Mouse (Mus musculus) forebrain, embryonic 11.5 days (tissue): ENCODE results near the gene Morn4. TPM values are rescaled to one million over a fixed set of nuclear protein-coding genes. Genes with fewer than 3 reads are reported as not detected.

Experiments
- ATAC-seq: fragments of 200-750 bp; cut with Nextera tagmentation; replicated peaks from 2 replicates; pipeline ENCODE4 v1.8.0; 2017; ENCODE audit warnings: moderate TSS enrichment; ENCODE audit not compliant: low FRiP score
- DNase-seq: peaks from one replicate; pipeline ENCODE4 v3.0.0-alpha.2; 2017; ENCODE audit warnings: low spot score
- H3K27ac ChIP-seq: fragments of 300-500 bp; sonication (generic); 2 replicates; pipeline ENCODE4 v1.5.1; 2014; ENCODE audit warnings: low read depth, low read length
- H3K27me3 ChIP-seq: fragments of 300-500 bp; sonication (generic); 2 replicates; pipeline ENCODE4 v1.6.1; 2014; ENCODE audit warnings: mild to moderate bottlenecking, low read length, mixed read lengths; ENCODE audit not compliant: control insufficient read depth, insufficient read depth
- H3K36me3 ChIP-seq: fragments of 300-500 bp; sonication (generic); 2 replicates; pipeline ENCODE4 v1.6.1; 2014; ENCODE audit warnings: mild to moderate bottlenecking, low read length, moderate library complexity, mixed read lengths; ENCODE audit not compliant: control insufficient read depth, insufficient read depth
- H3K4me1 ChIP-seq: fragments of 300-500 bp; sonication (generic); replicated peaks from 2 replicates; pipeline ENCODE4 v1.6.1; 2014; ENCODE audit warnings: low read length, mixed read lengths; ENCODE audit not compliant: control insufficient read depth, insufficient read depth
- H3K4me2 ChIP-seq: fragments of 300-500 bp; sonication (generic); 2 replicates; pipeline ENCODE4 v1.6.1; 2014; ENCODE audit warnings: low read depth, mild to moderate bottlenecking, low read length, moderate library complexity, mixed read lengths; ENCODE audit not compliant: severe bottlenecking
- H3K4me3 ChIP-seq: fragments of 300-500 bp; sonication (generic); 2 replicates; pipeline ENCODE4 v1.5.1; 2014; ENCODE audit warnings: low read depth, low read length
- H3K9ac ChIP-seq: fragments of 300-500 bp; sonication (generic); 2 replicates; pipeline ENCODE4 v1.6.1; 2014; ENCODE audit warnings: low read length
- H3K9me3 ChIP-seq: fragments of 300-500 bp; sonication (generic); 2 replicates; pipeline ENCODE4 v1.6.1; 2016; ENCODE audit warnings: low read length, mixed read lengths; ENCODE audit not compliant: control insufficient read depth
- WGBS: fragments of 180-500 bp; shearing (Covaris S2); extraction: QIAGEN DNeasy Blood & Tissue Kit; methylation state at CpG from one replicate; pipeline ENCODE4 v1.1.7; 2014; 5-methylcytosine and 5-hydroxymethylcytosine counted together
- polyA plus RNA-seq: library from polyadenylated mRNA; unstranded; fragments of >200 nt; fragmentation: Nextera tagmentation; extraction: Ambion mirVana; gene quantifications from 2 replicates; pipeline ENCODE4 v1.2.1, GENCODE M21; 2014

The Morn4 gene
- polyA plus RNA-seq, 1 experiment from 2014 or later: 52.9 TPM

DNA sequence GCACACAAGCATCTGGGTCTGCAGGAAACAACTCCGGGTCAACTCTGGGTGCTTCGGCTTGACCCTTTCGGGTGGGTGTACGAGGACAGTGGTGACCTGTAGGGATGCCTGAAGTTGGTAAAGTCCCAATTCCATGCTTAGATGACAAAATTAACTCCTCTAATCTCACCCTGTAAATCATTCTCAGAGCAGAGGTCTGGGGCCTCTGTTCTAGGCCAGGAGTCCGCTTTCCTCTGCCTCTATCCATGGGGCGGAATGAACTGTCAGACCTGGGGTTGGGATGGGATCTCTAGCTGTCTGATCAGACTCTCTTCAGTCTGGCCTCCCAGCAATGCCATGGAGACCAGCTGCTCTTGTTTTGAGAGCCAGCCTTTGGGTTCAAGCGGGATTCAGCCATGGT, 24.7 kb downstream of the Morn4 start:
- no peak overlapping the region for H3K4me2 ChIP-seq
- H3K9me3 ChIP-seq: no peaks in the 10 kb centered on the region
- no peak overlapping the region for H3K9ac ChIP-seq
- H3K27ac ChIP-seq: no peak overlapping the region
- ATAC-seq (no peak), DNase-seq (no peak)
- H3K36me3 ChIP-seq: no peaks in the 10 kb centered on the region
- no peaks in the 10 kb centered on the region for H3K4me1 ChIP-seq
- 91% methylated on average over 7 of the region's 7 CpGs for WGBS
- no peak overlapping the region for H3K4me3 ChIP-seq
- H3K27me3 ChIP-seq: no peaks in the 10 kb centered on the region

DNA sequence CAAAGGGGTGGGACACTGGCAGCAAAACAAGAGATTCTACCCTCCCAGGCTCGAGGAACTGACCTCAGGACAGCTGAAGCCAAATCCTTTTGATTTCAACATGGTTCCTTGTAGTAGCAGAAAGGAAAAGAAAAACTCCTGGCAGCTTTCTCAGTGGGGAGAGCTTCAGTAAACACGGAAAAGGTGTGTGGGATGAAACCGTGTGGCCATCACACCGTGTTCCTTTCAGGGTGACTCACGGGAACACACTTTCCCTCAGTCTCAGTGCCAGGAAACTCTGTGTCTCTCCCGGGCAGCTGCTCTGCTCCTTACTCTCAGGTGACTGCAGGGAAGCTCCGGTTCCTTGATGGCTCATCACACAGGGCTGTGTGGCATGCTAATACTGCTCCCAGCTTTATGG, 27.7 kb downstream of the Morn4 start:
- Histone ChIP-seq H3K4me2 (no peak overlapping the region), H3K4me1 (no peaks in the 10 kb centered on the region), H3K4me3 (no peak overlapping the region), H3K27ac (no peak overlapping the region), H3K9ac (no peak overlapping the region), H3K36me3 (no peaks in the 10 kb centered on the region), H3K27me3 (no peaks in the 10 kb centered on the region), H3K9me3 (no peaks in the 10 kb centered on the region)
- ATAC-seq: no peak
- no peak for DNase-seq
- WGBS: 76% methylated on average over 7 of the region's 7 CpGs

DNA sequence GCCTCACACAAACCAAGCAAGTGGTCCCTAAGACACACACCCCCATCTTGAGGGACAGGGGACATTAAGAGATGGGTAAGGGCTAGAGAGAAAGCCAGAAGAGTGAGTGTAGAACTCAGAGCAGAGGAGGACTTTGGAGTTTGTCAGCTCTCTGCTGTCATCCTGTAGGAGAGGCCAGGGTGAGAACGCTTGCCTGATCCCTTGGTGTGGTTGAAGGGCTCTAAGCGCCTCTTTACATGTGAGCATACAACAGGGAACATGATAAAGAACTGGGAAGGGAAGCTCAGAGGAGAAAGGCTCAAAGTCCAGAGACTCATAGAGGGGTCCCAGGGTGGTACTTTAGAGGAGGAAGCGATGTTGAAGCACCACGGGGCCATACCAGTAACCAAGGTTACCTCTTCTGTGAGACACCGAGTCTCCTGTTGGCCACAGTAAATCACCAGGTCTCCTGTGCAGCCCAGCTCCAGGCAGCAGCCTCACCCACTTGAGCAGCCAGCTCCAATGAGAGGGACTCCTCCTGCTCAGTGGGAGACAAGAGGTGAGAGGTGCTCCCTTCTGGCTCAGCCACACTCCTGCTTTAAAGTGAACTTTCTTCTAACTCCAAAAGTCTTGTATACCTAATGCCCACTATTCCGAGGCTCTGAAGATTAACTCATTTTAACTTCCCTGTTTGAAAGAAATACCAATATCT, 29.3 kb downstream of the Morn4 start:
- H3K9me3 ChIP-seq: no peaks in the 10 kb centered on the region
- ATAC-seq (no peak), DNase-seq (no peak)
- 87% methylated on average over 6 of the region's 6 CpGs for WGBS
- H3K4me2 ChIP-seq: no peak overlapping the region
- no peaks in the 10 kb centered on the region for H3K27me3 ChIP-seq
- H3K4me3 ChIP-seq: no peak overlapping the region
- H3K9ac ChIP-seq: no peak overlapping the region
- H3K4me1 ChIP-seq: no peaks in the 10 kb centered on the region
- H3K36me3 ChIP-seq: no peaks in the 10 kb centered on the region
- H3K27ac ChIP-seq: no peak overlapping the region

DNA sequence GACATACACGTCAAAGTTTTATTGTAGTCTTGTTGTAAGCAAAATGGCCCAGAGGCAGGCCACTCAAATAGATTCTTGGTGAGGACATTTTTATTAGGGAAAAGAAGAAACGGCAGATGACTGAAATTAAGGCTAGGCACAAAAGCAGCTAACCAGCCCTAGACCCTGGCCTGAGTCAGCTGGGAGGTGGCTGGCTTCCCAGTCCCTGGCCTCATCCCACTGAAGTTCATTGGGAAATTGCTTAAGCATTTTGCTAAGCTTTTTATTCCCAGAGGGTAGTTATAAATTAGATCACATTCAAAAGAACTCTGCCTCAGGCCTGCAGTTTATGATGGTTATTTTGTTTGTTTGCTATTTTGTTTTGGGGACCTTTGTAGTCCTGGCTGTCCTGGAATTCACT, 30.3 kb downstream of the Morn4 start:
- H3K9me3 ChIP-seq: no peaks in the 10 kb centered on the region
- no peaks in the 10 kb centered on the region for H3K36me3 ChIP-seq
- no peak overlapping the region for H3K27ac ChIP-seq
- H3K4me2 ChIP-seq: no peak overlapping the region
- H3K4me3 ChIP-seq: no peak overlapping the region
- DNase-seq: no peak
- H3K9ac ChIP-seq: no peak overlapping the region
- H3K27me3 ChIP-seq: no peaks in the 10 kb centered on the region
- WGBS: 90% methylated on average over 2 of the region's 2 CpGs
- no peaks in the 10 kb centered on the region for H3K4me1 ChIP-seq
- ATAC-seq: no peak

DNA sequence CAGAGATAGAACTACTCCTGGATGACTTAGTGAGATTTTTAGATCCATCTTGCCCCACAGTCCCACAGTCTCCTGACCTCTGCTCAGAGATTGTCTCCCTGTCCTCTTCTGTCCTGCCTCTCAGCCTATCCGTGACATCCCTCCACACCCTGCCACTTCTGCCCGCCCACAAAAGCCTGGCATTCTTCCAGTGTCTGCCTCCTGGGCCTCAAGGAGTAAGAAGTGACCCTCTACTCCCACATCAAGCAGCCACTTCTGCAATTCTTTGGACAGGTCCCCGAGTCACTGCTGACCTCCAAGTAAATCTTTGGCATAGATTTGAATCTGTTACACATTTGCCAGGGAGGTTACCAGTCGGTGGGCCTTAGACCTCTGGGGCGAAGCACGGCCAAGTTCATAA, 31.9 kb downstream of the Morn4 start:
- DNase-seq (no peak), ATAC-seq (no peak)
- Histone ChIP-seq H3K4me2 (no peak overlapping the region), H3K36me3 (no peaks in the 10 kb centered on the region), H3K4me3 (no peak overlapping the region), H3K27ac (no peak overlapping the region), H3K9ac (no peak overlapping the region), H3K4me1 (no peaks in the 10 kb centered on the region), H3K9me3 (no peaks in the 10 kb centered on the region), H3K27me3 (no peaks in the 10 kb centered on the region)
- WGBS: 85% methylated on average over 6 of the region's 6 CpGs

DNA sequence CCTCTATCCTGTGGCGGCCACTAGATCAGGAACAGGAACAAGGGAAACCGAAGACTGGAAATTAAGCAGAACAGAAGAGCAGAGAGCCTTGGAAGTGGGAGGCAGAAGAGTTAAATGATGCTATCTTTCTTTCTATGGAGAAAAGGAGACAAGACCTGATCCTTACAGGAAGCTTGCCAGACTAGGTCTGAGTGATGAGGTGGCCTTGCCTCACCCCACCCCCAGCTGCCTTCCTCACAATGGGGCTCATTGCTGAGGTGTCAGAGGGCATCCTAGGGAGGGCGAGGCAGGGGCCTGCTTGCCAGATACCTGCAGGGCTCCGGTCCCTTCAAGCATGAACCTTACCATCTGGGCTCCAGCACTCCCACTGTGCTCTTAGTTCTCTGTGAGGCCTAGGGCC, 34.2 kb downstream of the Morn4 start, which contains the start of gene 4933411K16Rik:
Gene 4933411K16Rik (plus strand): TSS at position 301 of the 400 bp plus-strand sequence.
- H3K4me1 ChIP-seq: no peaks in the 10 kb centered on the region
- no peak within 1 kb of the TSS for H3K27ac ChIP-seq
- H3K4me2 ChIP-seq: no peak within 1 kb of the TSS
- no peaks in the 10 kb centered on the region for H3K27me3 ChIP-seq
- WGBS: 72% methylated on average over 4 of the region's 4 CpGs
- no peak within 1 kb of the TSS for H3K4me3 ChIP-seq
- no peak within 1 kb of the TSS for H3K9ac ChIP-seq
- no peaks in the 10 kb centered on the region for H3K9me3 ChIP-seq
- no peaks in the 10 kb centered on the region for H3K36me3 ChIP-seq
- ATAC-seq (no peak), DNase-seq (no peak)

DNA sequence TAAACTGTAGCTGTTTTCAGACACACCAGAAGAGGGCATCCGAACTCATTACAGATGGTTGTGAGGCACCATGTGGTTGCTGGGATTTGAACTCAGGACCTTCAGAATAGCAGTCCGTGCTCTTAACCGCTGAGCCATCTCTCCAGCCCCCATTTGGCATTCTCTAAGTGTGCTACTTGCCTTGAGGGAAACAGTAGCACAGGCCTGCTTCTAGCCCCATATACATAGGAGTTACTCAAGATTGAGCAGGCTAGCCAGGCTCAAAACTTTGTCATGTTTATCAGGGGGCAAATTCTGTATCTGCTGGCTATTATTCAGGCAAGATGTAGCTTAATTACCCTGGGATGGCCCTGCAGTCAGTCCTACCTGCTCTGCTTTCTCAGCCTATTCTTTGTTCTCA, 34.8 kb downstream of the Morn4 start:
- Histone ChIP-seq H3K9ac (no peak overlapping the region), H3K27me3 (no peaks in the 10 kb centered on the region), H3K4me2 (no peak overlapping the region), H3K4me1 (no peaks in the 10 kb centered on the region), H3K36me3 (no peaks in the 10 kb centered on the region), H3K9me3 (no peaks in the 10 kb centered on the region), H3K4me3 (no peak overlapping the region), H3K27ac (no peak overlapping the region)
- no peak for ATAC-seq
- DNase-seq: no peak
- 89% methylated on average over 3 of the region's 3 CpGs for WGBS

DNA sequence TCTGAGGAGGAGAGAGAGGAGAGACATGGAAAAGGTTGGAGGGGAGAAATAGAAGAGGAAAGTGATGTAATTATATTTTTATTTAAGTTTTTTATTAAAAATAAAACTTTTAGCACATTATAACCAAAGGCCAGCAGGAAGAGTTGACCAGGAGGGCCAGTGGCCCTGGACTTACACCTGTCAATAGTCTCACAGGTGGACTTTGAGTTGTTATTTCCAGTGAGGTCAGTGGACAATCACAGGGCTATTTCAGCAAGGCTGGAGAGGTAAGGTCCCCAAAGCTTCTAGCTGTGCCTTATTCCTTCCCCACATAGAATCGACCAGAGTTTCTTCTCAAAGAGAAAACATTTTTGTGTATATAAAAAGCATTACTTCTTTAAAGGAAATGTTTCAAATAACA, 35.9 kb downstream of the Morn4 start:
- Histone ChIP-seq H3K27ac (no peak overlapping the region), H3K9ac (no peak overlapping the region), H3K4me3 (no peak overlapping the region), H3K4me2 (no peak overlapping the region), H3K9me3 (no peaks in the 10 kb centered on the region), H3K4me1 (no peaks in the 10 kb centered on the region), H3K27me3 (no peaks in the 10 kb centered on the region), H3K36me3 (no peaks in the 10 kb centered on the region)
- ATAC-seq (no peak), DNase-seq (no peak)
- WGBS: 82% methylated on average over 1 of the region's 1 CpGs
